Mouse (Mus musculus): ENCODE results near the gene Abi1. TPM values are rescaled to one million over a fixed set of nuclear protein-coding genes. Genes with fewer than 3 reads are reported as not detected.
A peak's percentile ranks its signal among the peaks of the same experiment; 100 is the strongest.

Gene Abi1
- total and polyA plus RNA-seq, 3 experiments = 31.9 to 69.8 TPM; not detected in 1

- TF ChIP-seq MYC (IDR thresholded peaks at IDR 0.05; ENCODE audit: low read depth, low read length) = no peak
- no peak for TF ChIP-seq MAZ (IDR thresholded peaks at IDR 0.05; ENCODE audit: low read depth, low read length)
- peak; percentile 48 to 65; a peak in 3 of 4 replicates for TF ChIP-seq EP300 (IDR thresholded peaks at IDR 0.05; ENCODE audit: low read depth in 1 of 2, low read length in 2 of 2)
- TF ChIP-seq MAFK (IDR thresholded peaks at IDR 0.05; ENCODE audit: borderline replicate concordance, low read depth, low read length) = no peak
- TF ChIP-seq SIN3A (IDR thresholded peaks at IDR 0.05; ENCODE audit: low read length) = no peak
- TF ChIP-seq RAD21 (IDR thresholded peaks at IDR 0.05; ENCODE audit: low read depth, low read length) = no peak
These were observed 136.1 kb downstream of the Abi1 start (continued) for GRCm38 (mm10) chr2:22903947-22904346.

DNA sequence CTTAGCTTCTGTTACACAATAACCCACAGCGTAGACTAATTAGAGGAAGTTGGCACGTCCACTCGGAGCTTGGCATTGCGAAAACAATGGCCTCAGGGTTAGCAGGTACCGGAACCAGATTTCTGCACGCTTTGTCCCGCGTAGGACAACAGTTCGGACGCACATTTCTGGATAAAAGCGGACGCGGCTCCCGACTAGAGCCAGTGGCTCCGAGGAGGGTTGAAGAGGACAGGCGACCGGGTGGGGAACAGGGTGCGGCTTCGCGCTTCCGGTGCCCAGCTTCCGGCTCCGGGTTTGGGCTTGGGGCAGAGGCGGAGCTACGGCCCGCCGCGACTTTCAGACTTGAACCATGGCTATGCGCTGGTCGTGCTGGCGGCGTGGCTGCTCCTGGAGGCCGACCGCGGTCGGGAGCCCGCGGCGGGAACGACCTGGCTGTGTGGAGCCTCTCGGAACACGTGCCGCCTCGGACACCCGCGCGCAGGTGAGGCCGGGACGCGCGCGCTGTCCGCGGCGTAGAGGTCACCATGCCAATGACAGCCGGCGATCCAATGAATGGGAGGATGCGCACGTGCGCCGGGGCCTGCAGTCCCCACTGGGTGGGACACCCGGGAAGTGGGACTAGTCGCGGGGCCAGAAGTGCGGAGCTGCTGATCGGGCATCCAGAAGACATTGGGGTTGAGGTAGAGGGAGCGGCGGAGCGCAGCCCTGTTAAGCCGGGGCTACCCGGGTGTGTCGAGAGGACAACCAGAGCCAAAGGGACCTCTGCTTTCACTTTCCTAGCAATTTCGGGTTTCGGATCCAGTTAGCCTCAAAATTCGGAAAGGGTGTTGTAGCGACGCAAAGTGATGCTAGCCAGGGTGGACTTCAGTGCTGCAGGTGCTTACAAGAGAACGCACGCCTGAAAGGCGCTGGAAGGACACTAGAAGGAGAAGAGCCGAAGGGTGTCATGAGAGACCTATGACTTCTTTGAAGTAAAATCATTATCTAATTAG, 144.5 kb downstream of the Abi1 start, which contains the start of gene Pdss1:
Pdss1 (plus strand) TSS at position 241 of the 992 bp plus-strand sequence.
- peaks cover 3 to 14% of the 10 kb centered on the region in 2 experiments; a peak in 3 of 4 replicates for H3K36me3 ChIP-seq (ENCODE audit: control insufficient read depth in 1 of 2, insufficient read depth in 2 of 2, low read length in 2 of 2)
- H3K4me1 ChIP-seq (ENCODE audit: control insufficient read depth in 1 of 2, insufficient read depth in 2 of 2, low read length in 2 of 2) = peaks cover 3 to 5% of the 10 kb centered on the region in 2 experiments; a peak in 3 of 4 replicates
- no peaks in the 10 kb centered on the region for H3K9me3 ChIP-seq (replicated peaks; ENCODE audit: insufficient read depth, low read length)
- H3K4me3 ChIP-seq (ENCODE audit: control insufficient read depth in 1 of 2, insufficient read depth in 1 of 2, low read depth in 2 of 2, low read length in 2 of 2) = peak within 1 kb of the TSS; percentile 78 to 99
- peak within 1 kb of the TSS; percentile 85 for H3K27ac ChIP-seq (ENCODE audit: control insufficient read depth, low read depth, low read length)
- no peaks in the 10 kb centered on the region for H3K27me3 ChIP-seq (ENCODE audit: control insufficient read depth in 1 of 2, insufficient read depth in 2 of 2, low read length in 2 of 2)
- peak within 1 kb of the TSS; percentile 95 for H3K9ac ChIP-seq (ENCODE audit: control insufficient read depth, low read depth, low read length, poor library complexity, severe bottlenecking)
- H3K79me2 ChIP-seq (ENCODE audit: control insufficient read depth, insufficient read depth, low read length, poor library complexity) = peaks cover 19% of the 10 kb centered on the region
- peak; percentile 95 for DNase-seq (ENCODE audit: low read depth, low spot score)
- peak; percentile 82 for TF ChIP-seq BHLHE40 (IDR thresholded peaks at IDR 0.05; ENCODE audit: borderline replicate concordance, low read depth, low read length)
- peak; percentile 45; the same call in 1 of the 2 replicates for TF ChIP-seq KAT2A (conservative IDR thresholded peaks at IDR 0.05; ENCODE audit: low read depth, low read length)
- TF ChIP-seq MAZ (IDR thresholded peaks at IDR 0.05; ENCODE audit: low read depth, low read length) = no peak
- TF ChIP-seq RCOR1 (IDR thresholded peaks at IDR 0.05; ENCODE audit: low read depth, low read length) = no peak
- 0 out of 2 replicates have a peak, but pooled peaks have one; percentile 57 for TF ChIP-seq POLR2AphosphoS2 (IDR thresholded peaks at IDR 0.05; ENCODE audit: low read length)
- TF ChIP-seq ELF1 (IDR thresholded peaks at IDR 0.05; ENCODE audit: low read depth, low read length) = peak; percentile 82
- no peak for TF ChIP-seq CTCF (IDR thresholded peaks at IDR 0.05 in 2 of 3, conservative IDR thresholded peaks at IDR 0.05 in 1 of 3; ENCODE audit: control insufficient read depth in 1 of 3, insufficient read depth in 1 of 3, low read depth in 2 of 3, low read length in 3 of 3, poor library complexity in 1 of 3, severe bottlenecking in 1 of 3)
- TF ChIP-seq ETS1 (IDR thresholded peaks at IDR 0.05; ENCODE audit: low read depth, low read length) = 0 out of 2 replicates have a peak, but pooled peaks have one; percentile 26
- TF ChIP-seq ZNF384 (IDR thresholded peaks at IDR 0.05; ENCODE audit: low read depth, low read length) = no peak
- TF ChIP-seq CHD1 (IDR thresholded peaks at IDR 0.05; ENCODE audit: low read depth, low read length) = no peak
- TF ChIP-seq MYC (IDR thresholded peaks at IDR 0.05; ENCODE audit: low read depth, low read length) = peak; percentile 93
- TF ChIP-seq MAFK (IDR thresholded peaks at IDR 0.05; ENCODE audit: borderline replicate concordance, low read depth, low read length) = no peak
- TF ChIP-seq NELFE (IDR thresholded peaks at IDR 0.05; ENCODE audit: low read depth, low read length) = peak; percentile 88
- peak; percentile 96 for TF ChIP-seq MXI1 (IDR thresholded peaks at IDR 0.05; ENCODE audit: low read depth, low read length)
- no peak for TF ChIP-seq NRF1 (IDR thresholded peaks at IDR 0.05; ENCODE audit: insufficient read depth, low read depth, low read length, poor library complexity, severe bottlenecking)
- 0 out of 2 replicates have a peak, but pooled peaks have one; percentile 18 for TF ChIP-seq ZMIZ1 (IDR thresholded peaks at IDR 0.05; ENCODE audit: low read depth, low read length)
- no peak for TF ChIP-seq E2F4 (IDR thresholded peaks at IDR 0.05; ENCODE audit: borderline replicate concordance, low read depth, low read length)
- peak; percentile 74 for TF ChIP-seq MAX (IDR thresholded peaks at IDR 0.05; ENCODE audit: low read length)
- no peak for TF ChIP-seq UBTF (IDR thresholded peaks at IDR 0.05; ENCODE audit: borderline replicate concordance, insufficient read depth, low read depth, low read length)
- peak; percentile 86 for TF ChIP-seq HCFC1 (IDR thresholded peaks at IDR 0.05; ENCODE audit: low read depth, low read length)
- no peak; a peak in 1 of 4 replicates for TF ChIP-seq EP300 (IDR thresholded peaks at IDR 0.05; ENCODE audit: low read depth in 1 of 2, low read length in 2 of 2)
- no peak for TF ChIP-seq JUND (IDR thresholded peaks at IDR 0.05; ENCODE audit: low read depth, low read length)
- TF ChIP-seq TAL1 (IDR thresholded peaks at IDR 0.05; ENCODE audit: low read length) = no peak
- TF ChIP-seq ZKSCAN1 (IDR thresholded peaks at IDR 0.05; ENCODE audit: low read depth, low read length) = no peak
- peak; percentile 68; the same call in 1 of the 2 replicates for TF ChIP-seq MYB (IDR thresholded peaks at IDR 0.05; ENCODE audit: low read depth, low read length)
- peak; percentile 77 to 98 for TF ChIP-seq POLR2A (IDR thresholded peaks at IDR 0.05; ENCODE audit: control insufficient read depth in 1 of 2, insufficient read depth in 1 of 2, low read depth in 1 of 2, low read length in 2 of 2, poor library complexity in 1 of 2)
- TF ChIP-seq SIN3A (IDR thresholded peaks at IDR 0.05; ENCODE audit: low read length) = peak; percentile 50
- no peak for TF ChIP-seq POLR2AphosphoS5 (IDR thresholded peaks at IDR 0.05; ENCODE audit: borderline replicate concordance, low read depth, low read length)
- no peak for TF ChIP-seq GABPA (IDR thresholded peaks at IDR 0.05; ENCODE audit: low read depth, low read length)
- no peak for TF ChIP-seq ZC3H11A (IDR thresholded peaks at IDR 0.05; ENCODE audit: low read depth, low read length)
- no peak for TF ChIP-seq RAD21 (IDR thresholded peaks at IDR 0.05; ENCODE audit: low read depth, low read length)
